Mouse (Mus musculus) urinary bladder, postnatal 0 days (tissue): Measurements from ENCODE around the gene Nprl2. TPM values are rescaled to one million over a fixed set of nuclear protein-coding genes. Genes with fewer than 3 reads are reported as not detected.

ENCODE experiments used
- polyA plus RNA-seq: library from polyadenylated mRNA; unstranded; fragments of >200 nt; fragmentation: Nextera tagmentation; extraction: Ambion mirVana; gene quantifications from 2 replicates; pipeline ENCODE4 v1.2.1, GENCODE M21; 2015

Nprl2 gene
- 14.7 and 17.2 TPM in 2 replicates for polyA plus RNA-seq

DNA sequence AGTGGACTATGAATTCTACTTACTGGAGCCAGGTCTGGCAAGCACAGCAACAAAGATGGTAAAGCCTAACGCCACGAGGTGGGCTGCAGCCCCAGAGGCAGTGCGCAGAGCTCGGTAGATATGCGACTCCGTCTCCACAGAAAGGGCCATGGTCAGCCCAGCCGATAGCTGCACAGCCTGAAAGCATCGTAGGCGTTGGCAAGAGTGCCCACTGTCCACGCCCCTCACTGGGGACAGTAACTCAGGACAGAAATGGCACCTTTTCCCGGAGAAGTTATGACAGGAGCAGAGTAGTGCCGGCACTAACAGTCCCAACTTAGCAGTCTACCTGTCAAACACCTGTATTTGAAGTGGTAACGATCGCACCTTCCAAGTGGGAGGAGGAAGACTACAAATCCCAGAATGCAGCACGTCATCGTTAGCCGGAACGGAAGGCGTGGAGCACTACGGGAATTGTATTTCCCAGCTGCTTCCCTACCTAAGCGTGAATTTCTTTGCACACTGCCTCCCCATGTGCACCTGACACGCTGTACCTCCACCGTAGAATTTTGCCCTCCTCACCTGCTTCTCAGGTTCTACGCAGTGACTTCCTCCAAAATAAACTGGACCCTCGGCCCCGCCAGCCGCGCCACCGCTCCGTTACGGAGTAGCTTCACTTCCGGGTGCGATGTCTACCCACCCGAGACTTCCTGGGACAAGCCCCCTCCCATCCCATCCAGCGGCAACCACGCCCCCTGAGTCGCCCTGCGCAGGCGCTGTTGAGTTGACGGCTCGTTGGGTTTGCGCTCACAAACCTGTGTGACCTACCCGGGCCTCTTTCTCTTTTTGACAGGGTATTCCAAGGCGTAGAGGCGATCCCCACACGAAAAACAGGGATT lies at the start of gene Nprl2, which contains the start of gene Cyb561d2:
Gene Nprl2 (plus strand): TSS at position 753 of the 878 bp plus-strand sequence.
Gene Cyb561d2 (minus strand): TSS at position 720 of the 878 bp plus-strand sequence.

GRCm38 (mm10) chr9:107533791-107534407 lies 8.1 kb upstream of the Nprl2 start, which contains the start of gene Tmem115:
Gene Tmem115, plus strand, starts transcription at chr9:107533945.

DNA sequence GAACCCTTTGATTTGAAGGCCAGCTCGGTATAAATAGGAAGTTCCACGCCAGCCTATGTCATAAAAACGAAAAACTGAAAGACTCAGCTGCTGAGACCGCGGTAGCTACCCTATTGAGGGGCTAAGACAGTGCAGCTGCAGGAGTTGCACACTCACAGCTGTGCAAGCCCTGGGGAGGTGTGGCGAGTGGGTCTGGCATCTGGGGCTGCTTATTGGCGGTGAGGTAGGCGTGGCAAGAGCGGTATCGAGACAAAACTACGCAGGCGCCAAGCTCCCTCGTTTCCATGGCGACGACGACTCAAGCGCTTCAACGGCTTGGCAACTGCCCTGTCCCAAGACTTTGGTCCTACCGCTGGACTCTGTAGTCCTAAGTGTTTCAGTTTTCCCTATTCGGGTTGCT lies 5.0 kb downstream of the Nprl2 start, which contains the start of gene Zmynd10:
Gene Zmynd10 (plus strand): TSS at position 273 of the 400 bp plus-strand sequence.

DNA sequence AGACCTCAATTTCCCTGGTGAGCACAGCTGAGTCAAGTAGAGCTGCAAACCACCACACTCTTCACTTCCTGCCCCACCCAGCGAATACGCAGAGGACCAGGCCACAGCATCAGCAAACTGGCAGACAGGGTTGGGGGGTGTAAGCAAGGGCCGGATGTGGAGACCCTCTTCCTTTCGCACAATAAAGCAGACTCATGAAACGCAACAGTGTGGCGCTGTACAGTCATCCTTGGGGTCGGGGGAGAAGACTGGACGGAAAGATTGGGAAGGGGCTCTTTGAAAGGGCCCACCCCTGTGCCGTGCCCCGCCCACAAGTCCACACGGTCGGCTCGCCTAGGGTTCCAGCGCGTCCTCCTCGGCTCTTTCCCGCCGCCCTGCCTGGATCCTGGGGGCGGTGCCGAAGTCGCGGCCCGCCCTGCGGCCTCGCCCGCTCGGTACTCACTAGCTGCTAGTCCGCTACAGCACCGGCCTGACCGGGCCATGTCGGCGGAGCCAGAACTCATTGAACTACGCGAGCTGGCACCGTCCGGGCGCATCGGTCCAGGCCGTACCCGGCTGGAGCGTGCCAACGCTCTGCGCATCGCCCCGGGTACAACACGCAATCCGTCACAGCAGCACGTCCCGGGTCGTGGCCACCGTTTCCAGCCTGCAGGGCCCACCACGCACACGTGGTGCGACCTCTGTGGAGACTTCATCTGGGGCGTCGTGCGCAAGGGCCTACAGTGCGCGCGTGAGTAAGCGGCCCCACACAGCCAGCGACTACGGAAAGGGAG lies 9.3 kb downstream of the Nprl2 start, which contains the start of gene Rassf1:
Gene Rassf1 (plus strand): TSS at position 439 of the 773 bp plus-strand sequence.

DNA sequence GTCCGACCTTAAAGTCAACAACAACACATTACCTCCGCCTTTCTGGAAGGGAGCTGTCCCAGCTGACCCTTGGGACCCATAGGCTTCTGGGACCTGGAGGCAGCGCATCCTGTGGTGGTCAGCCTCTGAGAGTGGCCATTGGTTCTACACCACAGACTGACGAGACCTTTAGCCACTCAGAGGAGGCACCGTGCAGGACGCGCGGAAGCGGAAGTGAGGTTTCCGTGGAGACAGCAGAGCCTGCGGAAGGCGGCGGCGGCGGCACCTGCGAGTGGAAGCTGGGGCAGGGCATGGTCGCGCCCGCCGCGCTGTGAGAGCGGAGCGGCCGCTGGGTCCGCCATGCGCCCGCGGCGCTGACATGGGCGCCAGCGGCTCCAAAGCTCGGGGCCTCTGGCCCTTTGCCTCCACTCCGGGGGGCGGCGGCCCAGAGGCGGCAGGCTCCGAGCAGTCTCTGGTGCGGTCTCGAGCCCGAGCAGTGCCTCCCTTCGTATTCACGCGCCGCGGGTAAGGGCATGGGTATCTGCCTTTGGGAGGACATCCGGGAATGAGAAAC lies 21.1 kb downstream of the Nprl2 start, which contains the start of gene Tusc2:
Gene Tusc2 (plus strand): TSS at position 227 of the 553 bp plus-strand sequence.

DNA sequence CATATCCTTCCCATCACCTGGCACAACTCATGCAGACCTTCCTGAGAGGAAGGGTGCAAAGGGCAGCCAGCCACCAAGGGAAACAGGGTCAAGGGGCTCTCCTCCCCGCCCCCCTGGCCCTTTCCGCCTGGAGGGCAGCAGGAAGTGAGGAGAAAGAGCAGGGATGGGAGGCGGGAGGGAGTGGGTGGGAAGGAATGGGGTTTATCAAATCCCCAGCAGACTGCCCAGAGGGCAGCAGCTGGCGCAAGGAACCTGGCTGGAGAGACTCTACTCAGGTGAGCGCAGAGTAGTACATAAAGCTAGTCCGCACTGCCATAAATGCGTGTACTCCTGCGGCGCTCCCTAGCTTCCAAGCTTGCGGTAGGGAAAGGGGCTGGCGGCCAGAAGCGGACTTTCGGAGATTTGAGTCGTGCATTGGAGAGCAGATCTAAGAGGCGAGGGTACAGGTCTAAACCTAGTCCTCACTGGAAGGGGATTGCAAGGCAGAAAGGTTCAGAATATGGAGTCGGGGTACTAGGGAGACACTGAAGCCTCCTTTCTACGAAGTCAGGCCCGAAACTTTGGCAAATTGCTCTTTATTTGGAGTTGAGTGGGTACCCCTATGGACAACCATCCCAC lies 25.8 kb downstream of the Nprl2 start, which contains the start of gene Hyal2:
Gene Hyal2 (plus strand): TSS at position 244 of the 618 bp plus-strand sequence.

DNA sequence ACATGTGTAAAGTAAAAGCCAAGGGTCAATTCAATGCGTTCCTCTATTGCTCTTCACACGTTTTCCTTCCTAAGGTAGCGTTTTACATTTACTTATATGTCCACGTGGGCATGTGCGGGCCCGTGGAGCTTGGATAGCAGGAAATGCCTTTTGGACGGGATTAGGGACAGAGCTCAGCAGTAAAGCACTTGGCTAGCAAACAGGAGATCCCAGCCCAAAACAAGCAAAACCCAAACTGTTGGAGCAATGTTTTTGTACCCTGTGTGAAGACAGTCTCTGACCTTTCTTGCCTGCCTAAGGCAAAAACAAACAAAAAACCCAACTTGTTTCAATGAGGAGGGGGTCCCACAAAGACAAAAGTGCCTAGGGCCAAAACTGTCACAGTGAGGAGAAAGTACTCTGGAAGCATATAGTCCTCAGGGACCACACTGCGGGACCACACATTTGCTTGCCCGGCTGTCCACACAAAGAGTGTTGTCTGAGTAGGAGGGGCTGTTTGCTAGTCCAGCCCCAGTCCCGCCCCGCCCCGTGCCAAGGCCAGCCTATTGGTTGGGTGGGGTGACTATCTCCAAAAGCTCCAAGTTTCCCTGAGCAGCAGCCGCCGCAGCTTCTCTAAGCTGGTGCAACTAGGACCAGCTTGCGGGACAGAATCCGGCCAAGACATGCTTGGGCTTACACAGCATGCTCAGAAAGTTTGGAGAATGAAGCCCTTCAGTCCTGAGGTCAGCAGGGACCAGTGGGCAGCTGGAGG lies 34.5 kb downstream of the Nprl2 start, which contains the start of gene Hyal1:
Gene Hyal1 (plus strand): TSS at position 571 of the 751 bp plus-strand sequence.

DNA sequence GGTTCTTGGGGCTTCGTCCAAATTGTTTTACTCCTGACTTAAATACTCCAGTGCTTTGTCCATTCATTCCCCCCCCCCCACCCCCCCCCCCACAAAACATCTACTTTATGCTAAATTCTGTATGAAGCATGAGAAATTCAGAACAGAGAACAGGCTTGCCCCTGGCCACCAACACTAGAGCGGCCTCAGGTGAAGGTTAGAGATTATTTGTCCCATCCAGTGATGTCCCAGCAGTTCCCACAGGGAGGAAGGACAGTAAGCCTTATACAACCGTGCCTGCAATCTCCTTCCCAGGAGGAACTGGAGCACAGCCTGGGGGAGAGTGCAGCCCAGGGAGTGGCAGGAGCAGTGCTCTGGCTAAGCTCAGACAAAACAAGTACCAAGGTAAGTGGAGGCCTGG lies 36.6 kb downstream of the Nprl2 start, which contains the start of gene Naa80:
Gene Naa80 (plus strand): TSS at position 301 of the 400 bp plus-strand sequence.

DNA sequence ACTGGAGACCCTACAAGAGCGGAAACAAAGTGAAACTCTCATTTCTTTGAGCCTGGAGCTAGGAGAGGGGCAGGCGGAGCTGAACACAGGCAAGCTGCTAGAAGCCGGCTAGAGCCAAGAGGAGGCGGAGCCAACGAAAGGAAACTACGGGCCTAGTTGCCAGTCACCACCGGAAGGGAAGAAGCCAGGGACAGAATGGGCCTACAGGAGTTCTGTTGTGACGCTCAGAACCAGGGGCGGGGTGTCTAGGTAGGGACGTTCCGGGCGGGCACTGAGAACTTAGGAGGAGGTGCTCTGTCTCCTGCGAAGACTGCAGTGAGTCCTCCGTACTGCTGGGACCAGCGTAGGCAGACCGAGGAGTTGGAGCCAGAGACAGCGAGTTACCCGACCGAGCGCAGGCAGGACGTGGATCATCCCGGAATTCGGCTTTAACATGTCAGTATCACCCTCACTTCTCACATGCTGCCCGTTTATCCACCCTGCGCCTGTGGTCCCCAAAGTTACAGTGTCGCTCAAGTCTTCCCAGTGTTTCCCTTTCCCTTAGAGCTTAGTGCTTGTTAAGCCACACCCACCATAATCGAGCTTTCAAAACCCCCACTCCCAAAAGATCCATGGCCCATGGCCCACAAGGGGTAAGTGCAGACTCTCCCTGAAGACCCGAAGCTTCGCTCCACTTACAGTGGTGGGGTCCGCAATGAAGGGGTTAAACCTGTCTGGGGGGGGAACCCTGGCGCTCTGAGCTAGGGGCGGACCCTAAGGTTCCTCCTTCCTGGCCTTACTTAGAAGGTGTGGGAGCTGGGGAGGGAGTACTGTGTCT lies 38.7 kb downstream of the Nprl2 start, which contains the start of gene Hyal3:
Gene Hyal3 (plus strand): TSS at position 318 of the 817 bp plus-strand sequence.

DNA sequence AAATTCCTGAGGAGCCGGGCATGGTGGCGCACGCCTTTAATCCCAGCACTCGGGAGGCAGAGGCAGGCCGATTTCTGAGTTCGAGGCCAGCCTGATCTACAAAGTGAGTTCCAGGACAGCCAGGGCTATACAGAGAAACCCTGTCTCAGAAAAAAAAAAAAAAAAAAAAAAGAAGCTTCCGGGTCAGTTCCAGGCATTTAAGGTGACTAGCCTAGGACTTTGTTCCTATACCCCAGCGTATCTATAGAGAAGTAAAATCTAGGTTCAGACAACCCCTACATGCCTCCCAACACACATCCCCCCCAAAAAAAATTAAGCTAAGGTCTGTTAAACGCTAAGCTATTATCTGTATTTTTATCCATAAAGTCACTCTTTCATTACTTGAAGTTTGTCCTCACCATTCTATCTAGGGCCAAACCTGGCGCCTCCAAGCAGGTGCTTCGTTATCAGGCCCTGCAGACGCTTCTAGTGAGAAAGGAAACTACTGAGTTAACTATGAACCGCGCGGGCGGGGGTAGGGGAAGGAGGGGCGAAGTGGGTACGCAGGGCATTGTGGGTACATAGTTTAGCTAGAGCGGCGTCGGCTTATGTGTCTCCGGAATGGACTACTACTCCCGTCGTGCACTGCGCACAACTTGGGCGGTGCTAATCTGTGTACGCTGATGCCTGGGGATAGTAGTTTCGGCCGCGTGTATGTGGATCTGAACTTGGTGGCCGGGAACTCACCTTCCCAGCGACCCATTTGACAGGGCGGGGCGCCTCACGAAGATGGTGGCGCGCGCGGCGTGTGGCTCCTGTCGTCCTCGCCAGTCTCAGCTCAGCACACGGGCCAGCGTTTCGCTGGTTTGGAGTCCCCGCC lies 45.2 kb downstream of the Nprl2 start, which contains the start of gene Ifrd2:
Gene Ifrd2 (plus strand): TSS at position 669 of the 859 bp plus-strand sequence.

Other genes with a start within 250 kb of the Nprl2 start
- gene Cish, start 246.2 kb upstream of the Nprl2 start, polyA plus RNA-seq: 23.4 and 28.5 TPM in 2 replicates
- gene Hemk1, start 203.9 kb upstream of the Nprl2 start, polyA plus RNA-seq: 6.3 and 8.1 TPM in 2 replicates
- gene 6430571L13Rik, start 201.6 kb upstream of the Nprl2 start, polyA plus RNA-seq: 1.5 and 1.7 TPM in 2 replicates
- 0.08 and 0.12 TPM in 2 replicates for gene Cacna2d2, start 142.6 kb upstream of the Nprl2 start, polyA plus RNA-seq
- 36.6 and 39.3 TPM in 2 replicates for gene Tmem115, start 8.3 kb upstream of the Nprl2 start, polyA plus RNA-seq
- gene Cyb561d2, start within 50 bp of the Nprl2 start, polyA plus RNA-seq: 16.3 and 17.5 TPM in 2 replicates
- 0.44 and 0.52 TPM in 2 replicates for gene Zmynd10, start 5.1 kb downstream of the Nprl2 start, polyA plus RNA-seq
- gene Rassf1, start 9.3 kb downstream of the Nprl2 start, polyA plus RNA-seq: 61.6 and 67.2 TPM in 2 replicates
- 30.8 and 32.6 TPM in 2 replicates for gene Tusc2, start 21.0 kb downstream of the Nprl2 start, polyA plus RNA-seq
- gene Hyal2, start 25.7 kb downstream of the Nprl2 start, polyA plus RNA-seq: 37.4 and 43.1 TPM in 2 replicates
- gene Hyal1, start 34.7 kb downstream of the Nprl2 start, polyA plus RNA-seq: 6.4 and 7.9 TPM in 2 replicates
- 9.7 and 14.0 TPM in 2 replicates for gene Naa80, start 36.7 kb downstream of the Nprl2 start, polyA plus RNA-seq
- 0.60 and 0.61 TPM in 2 replicates for gene Hyal3, start 38.6 kb downstream of the Nprl2 start, polyA plus RNA-seq
- 21.9 and 26.4 TPM in 2 replicates for gene Ifrd2, start 45.4 kb downstream of the Nprl2 start, polyA plus RNA-seq
- 12.9 and 15.9 TPM in 2 replicates for gene Sema3b, start 67.0 kb downstream of the Nprl2 start, polyA plus RNA-seq
- gene Gnai2, start 93.1 kb downstream of the Nprl2 start, polyA plus RNA-seq: 285 and 303 TPM in 2 replicates
- 0.16 and 0.34 TPM in 2 replicates for gene Slc38a3, start 127.3 kb downstream of the Nprl2 start, polyA plus RNA-seq
- 0.45 and 0.63 TPM in 2 replicates for gene Gnat1, start 137.5 kb downstream of the Nprl2 start, polyA plus RNA-seq
- 10.7 and 12.1 TPM in 2 replicates for gene Sema3f, start 168.2 kb downstream of the Nprl2 start, polyA plus RNA-seq
- gene Rbm5, start 228.8 kb downstream of the Nprl2 start, polyA plus RNA-seq: 81.2 and 82.1 TPM in 2 replicates